In genomic region chr19:6140678-6141393, GRCm38 (mm10) we compare ENCODE assay signal across 8 mouse cellular contexts. TPM values are rescaled to one million over a fixed set of nuclear protein-coding genes. Genes with fewer than 3 reads are reported as not detected.
DNase-seq lines count a peak whose midpoint lies in the region; ATAC-seq lines count a peak whose summit lies in the region.

Gene Batf2 (plus strand): TSS chr19:6140983.

- peak within 1 kb of the TSS; percentile 73 for H3K4me2 ChIP-seq in heart, embryonic 14.5 days (ENCODE audit: low read length)
- peak within 1 kb of the TSS; percentile 98 for H3K4me2 ChIP-seq in liver, embryonic 13.5 days
- peak within 1 kb of the TSS; percentile 70 for H3K4me2 ChIP-seq in stomach, embryonic 16.5 days (ENCODE audit: low read depth, low read length)

- no peaks in the 10 kb centered on the region for H3K9me3 ChIP-seq in heart, embryonic 14.5 days (ENCODE audit: control insufficient read depth, low read length)
- no peaks in the 10 kb centered on the region for H3K9me3 ChIP-seq in liver, embryonic 13.5 days (replicated peaks)
- H3K9me3 ChIP-seq in stomach, embryonic 16.5 days (replicated peaks; ENCODE audit: control insufficient read depth, low read length) = 0 out of 2 replicates have a peak, but pooled peaks cover 4% of the 10 kb centered on the region

- peak within 1 kb of the TSS; percentile 65 to 78 for H3K4me3 ChIP-seq in heart, embryonic 14.5 days (ENCODE audit: control insufficient read depth in 1 of 2, insufficient read depth in 1 of 2, low read depth in 1 of 2, low read length in 2 of 2)
- H3K4me3 ChIP-seq in liver, embryonic 13.5 days (replicated peaks) = peak within 1 kb of the TSS; percentile 83
- peak within 1 kb of the TSS; percentile 71 for H3K4me3 ChIP-seq in stomach, embryonic 16.5 days (replicated peaks; ENCODE audit: low read length)

- peaks cover 19% of the 10 kb centered on the region for H3K36me3 ChIP-seq in heart, embryonic 14.5 days (ENCODE audit: control insufficient read depth, insufficient read depth, low read length)
- H3K36me3 ChIP-seq in liver, embryonic 13.5 days = peaks cover 16% of the 10 kb centered on the region
- H3K36me3 ChIP-seq in stomach, embryonic 16.5 days (ENCODE audit: control insufficient read depth, insufficient read depth, low read length) = peaks cover 7% of the 10 kb centered on the region; the same call in 1 of the 2 replicates

- peak within 1 kb of the TSS; percentile 83 for H3K9ac ChIP-seq in heart, embryonic 14.5 days (ENCODE audit: low read length)
- H3K9ac ChIP-seq in liver, embryonic 13.5 days = peak within 1 kb of the TSS; percentile 90
- peak within 1 kb of the TSS; percentile 86 for H3K9ac ChIP-seq in stomach, embryonic 16.5 days (ENCODE audit: low read length)

- DNase-seq in CD4-positive helper T cell, adult 2 months (ENCODE audit: low read depth, low spot score) = peak; percentile 96
- DNase-seq in brain, embryonic 18.5 days (ENCODE audit: low read depth, low spot score) = peak; percentile 93
- DNase-seq in kidney, postnatal 14 days = peak; percentile 94
- DNase-seq in liver, embryonic 13.5 days = peak; percentile 91
- DNase-seq in neural tube, embryonic 10.5 days (ENCODE audit: extremely low spot score, low spot score) = peak; percentile 97

- ATAC-seq in erythroid progenitor cell, adult 5-6 weeks (replicated peaks; ENCODE audit: low FRiP score, poor library complexity, severe bottlenecking) = peak; percentile 90
- peak; percentile 93 for ATAC-seq in heart, embryonic 14.5 days (ENCODE audit: insufficient number of reproducible peaks, insufficient read depth, low FRiP score, low read depth)
- peak; percentile 87 for ATAC-seq in liver, embryonic 13.5 days (ENCODE audit: low read depth)
- peak; percentile 95 for ATAC-seq in stomach, embryonic 16.5 days (ENCODE audit: insufficient read depth, low FRiP score)

- no peaks in the 10 kb centered on the region for H3K27me3 ChIP-seq in heart, embryonic 14.5 days (ENCODE audit: control insufficient read depth, insufficient read depth, low read length)
- H3K27me3 ChIP-seq in liver, embryonic 13.5 days = no peaks in the 10 kb centered on the region
- no peaks in the 10 kb centered on the region for H3K27me3 ChIP-seq in stomach, embryonic 16.5 days (ENCODE audit: control insufficient read depth, insufficient read depth, low read length)

- peak within 1 kb of the TSS; percentile 94 to 95 for H3K27ac ChIP-seq in heart, embryonic 14.5 days (replicated peaks in 1 of 2; ENCODE audit: control insufficient read depth in 1 of 2, insufficient read depth in 1 of 2, low read depth in 2 of 2, low read length in 2 of 2)
- H3K27ac ChIP-seq in liver, embryonic 13.5 days = peak within 1 kb of the TSS; percentile 99
- H3K27ac ChIP-seq in stomach, embryonic 16.5 days (ENCODE audit: low read length) = peak within 1 kb of the TSS; percentile 94

- H3K4me1 ChIP-seq in heart, embryonic 14.5 days (ENCODE audit: control insufficient read depth in 2 of 2, insufficient read depth in 2 of 2, low read length in 2 of 2) = peaks cover 4 to 11% of the 10 kb centered on the region in 2 experiments
- H3K4me1 ChIP-seq in liver, embryonic 13.5 days (replicated peaks) = peaks cover 28% of the 10 kb centered on the region
- peaks cover 12% of the 10 kb centered on the region for H3K4me1 ChIP-seq in stomach, embryonic 16.5 days (ENCODE audit: control insufficient read depth, insufficient read depth, low read length)

- under 1% methylated on average over 68 of the region's 68 CpGs for WGBS in heart, embryonic 14.5 days
- WGBS in liver, embryonic 13.5 days (ENCODE audit: insufficient replicate concordance) = under 1% methylated on average over 59 of the region's 68 CpGs
- under 1% methylated on average over 62 of the region's 68 CpGs for WGBS in stomach, embryonic 16.5 days

RNA-seq across cellular contexts. Expression of gene Batf2, which starts in this region (rescaled TPM):
- total RNA-seq in erythroid progenitor cell, adult 5-6 weeks (2015; ENCODE audit: low replicate concordance) = 2.5 and 7.1 TPM in 2 replicates
- total RNA-seq in erythroid progenitor cell, adult 5-6 weeks (2017; ENCODE audit: low replicate concordance) = 1.7 TPM in 1 of 2 replicates, not detected in the other
- polyA plus RNA-seq in heart, embryonic 14.5 days (2014; fragmentation: Nextera tagmentation; extraction: Ambion mirVana) = 0.30 TPM in 1 of 2 replicates, not detected in the other
- 0.12 and 0.29 TPM in 2 replicates for polyA plus RNA-seq in liver, embryonic 13.5 days (2015; fragmentation: Nextera tagmentation; extraction: Ambion mirVana)
- 0.25 and 0.44 TPM in 2 replicates for polyA plus RNA-seq in stomach, embryonic 16.5 days (2015; fragmentation: Nextera tagmentation; extraction: Ambion mirVana)

Comparison
In these comparisons a context has a peak if more than half of its experiments do, and no peak if none do; other contexts are left out.
1. Peak in every context shown above with its lines: DNase-seq, ATAC-seq, H3K4me3 ChIP-seq and H3K27ac ChIP-seq.
2. Peak in ATAC-seq, H3K4me3 ChIP-seq, H3K27ac ChIP-seq, H3K9ac ChIP-seq and H3K4me2 ChIP-seq in heart, embryonic 14.5 days; RNA of the gene not detected or under 1 TPM.
3. Peak in DNase-seq, ATAC-seq, H3K4me3 ChIP-seq, H3K27ac ChIP-seq, H3K9ac ChIP-seq and H3K4me2 ChIP-seq in liver, embryonic 13.5 days; RNA of the gene not detected or under 1 TPM.
4. Peak in ATAC-seq, H3K4me3 ChIP-seq, H3K27ac ChIP-seq, H3K9ac ChIP-seq and H3K4me2 ChIP-seq in stomach, embryonic 16.5 days; RNA of the gene not detected or under 1 TPM.